Mouse (Mus musculus): ENCODE measurements around the gene Olfr464.

The Olfr464 gene

DNA sequence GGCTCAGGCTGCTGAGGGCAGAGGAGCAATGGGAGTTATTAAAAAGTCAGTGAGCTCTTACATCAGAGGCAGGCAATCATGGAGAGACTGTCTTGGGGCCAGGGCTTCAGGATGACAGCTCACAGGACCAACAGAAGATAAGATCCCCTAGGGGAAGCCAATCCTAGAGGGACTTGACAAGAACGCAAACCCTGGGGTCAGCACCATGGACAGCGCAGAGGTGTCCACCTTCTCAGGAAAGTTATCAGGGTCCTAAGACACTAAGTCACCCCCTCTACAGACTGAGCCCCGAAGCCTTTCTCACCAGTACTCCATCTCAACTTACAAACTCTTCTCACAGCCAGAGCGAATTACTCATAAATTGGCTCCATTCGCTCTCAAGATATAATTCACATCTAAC is at the start of gene Olfr464:
TSS of gene Olfr464 (minus strand) at position 2 of the 400 bp plus-strand sequence.
- DNase-seq (ENCODE audit: low read depth, low spot score), result peak; percentile 39

DNA sequence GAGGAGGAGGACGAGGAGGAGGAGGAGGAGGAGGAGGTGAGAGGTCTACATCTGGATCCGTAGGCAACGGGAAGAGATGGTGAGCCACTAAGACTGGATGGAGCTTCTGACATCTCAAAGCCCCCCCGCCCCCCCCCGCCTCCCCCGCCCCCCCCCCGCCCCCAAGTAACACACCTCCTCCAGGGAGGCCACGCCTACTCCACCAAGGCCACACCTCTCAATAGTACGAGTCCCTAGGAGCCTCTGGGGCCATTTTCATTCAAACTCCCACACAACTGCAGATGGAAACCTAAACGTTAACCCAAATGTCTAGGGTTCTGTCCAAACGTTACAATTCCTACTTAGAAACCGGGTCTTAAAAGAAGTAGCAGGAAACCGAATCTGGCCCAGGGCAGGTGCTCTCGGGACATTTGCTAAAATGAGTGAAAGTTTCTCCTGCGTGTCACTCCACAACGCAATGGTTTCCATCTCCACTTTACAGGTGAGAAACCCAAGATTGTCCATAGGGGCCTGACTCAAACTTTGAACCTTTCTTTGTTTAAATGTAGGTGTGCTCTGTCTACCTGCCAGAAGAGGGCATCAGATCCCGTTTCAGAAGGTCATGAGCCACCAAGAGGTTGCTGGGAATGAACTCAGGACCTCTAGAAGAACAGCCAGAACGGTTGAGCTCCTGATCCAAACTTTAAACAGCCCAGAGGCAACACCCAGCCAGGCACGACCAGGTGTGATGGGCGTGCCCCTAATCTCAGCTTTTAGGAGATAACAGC is 47.8 kb upstream of the Olfr464 start:
- peak; percentile 75 for DNase-seq (ENCODE audit: low read depth, low spot score)

DNA sequence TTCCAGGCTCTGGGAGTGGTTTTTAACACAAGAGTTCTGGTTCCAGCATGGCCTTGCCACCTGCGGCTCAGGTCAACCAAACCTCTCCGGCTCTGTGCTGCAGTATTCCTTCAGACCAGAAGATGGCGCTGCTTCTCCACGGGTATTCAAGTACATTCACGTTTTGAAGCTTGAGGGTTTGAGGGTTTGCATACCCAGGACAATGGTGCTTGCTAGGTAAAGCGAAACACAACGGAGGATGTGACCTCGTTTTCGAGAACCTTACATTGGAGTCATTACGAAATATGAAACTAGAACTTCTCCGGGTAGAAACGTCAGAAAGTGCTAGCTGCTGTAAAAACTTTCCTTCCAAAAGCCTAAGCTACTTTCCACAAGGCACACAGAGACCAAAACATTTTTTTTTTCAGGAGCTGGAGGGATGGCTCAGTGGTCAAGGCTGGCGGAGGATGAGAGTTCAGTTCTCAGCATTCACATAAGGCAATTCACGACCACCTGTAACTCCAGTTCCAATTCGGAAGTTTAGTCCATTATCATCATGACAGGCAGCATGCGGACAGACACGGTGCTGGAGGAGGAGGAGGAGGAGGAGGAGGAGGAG is 47.0 kb upstream of the Olfr464 start:
- peak; percentile 92 for DNase-seq (ENCODE audit: low read depth, low spot score)

DNA sequence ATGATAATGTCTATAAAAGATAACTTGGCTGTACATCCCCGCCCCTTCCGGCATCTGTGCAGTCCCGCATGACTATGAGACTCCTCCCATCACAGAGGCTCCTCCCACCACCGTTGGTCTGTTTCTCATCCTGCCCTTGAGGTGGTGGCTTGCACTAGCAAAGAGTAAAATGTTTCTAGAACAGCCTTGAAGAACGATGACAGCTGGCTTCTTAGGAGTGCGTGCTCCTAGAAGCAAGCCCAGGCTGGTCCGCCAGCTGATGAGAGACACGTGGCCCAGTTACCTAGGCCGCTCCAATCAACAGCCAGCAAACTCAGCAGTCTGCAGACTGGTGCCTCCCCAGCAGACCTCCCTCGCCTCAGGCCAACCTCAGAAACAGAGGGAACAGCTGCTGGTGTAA is 45.4 kb upstream of the Olfr464 start:
- no peak for DNase-seq (ENCODE audit: low read depth, low spot score)

DNA sequence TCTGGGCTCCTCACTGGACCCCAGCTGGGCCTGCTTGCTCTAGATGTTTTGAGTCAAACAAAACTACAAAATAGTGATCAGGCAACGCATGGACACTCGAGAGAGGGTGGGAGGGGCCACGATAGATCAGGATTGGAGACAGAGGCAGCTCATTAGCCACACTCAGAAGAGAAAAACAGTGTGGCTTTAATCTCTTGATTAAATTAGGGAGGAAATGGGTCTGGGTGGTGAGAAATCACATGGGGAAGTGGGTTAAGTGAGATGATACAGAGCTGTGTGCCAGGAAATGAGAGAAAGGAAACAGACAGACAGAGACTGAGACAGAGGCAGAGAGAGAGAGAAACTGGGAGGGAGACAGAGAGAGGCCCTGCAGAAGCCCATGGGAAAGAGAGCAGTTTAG is 44.5 kb upstream of the Olfr464 start:
- DNase-seq (ENCODE audit: low read depth, low spot score), result no peak

DNA sequence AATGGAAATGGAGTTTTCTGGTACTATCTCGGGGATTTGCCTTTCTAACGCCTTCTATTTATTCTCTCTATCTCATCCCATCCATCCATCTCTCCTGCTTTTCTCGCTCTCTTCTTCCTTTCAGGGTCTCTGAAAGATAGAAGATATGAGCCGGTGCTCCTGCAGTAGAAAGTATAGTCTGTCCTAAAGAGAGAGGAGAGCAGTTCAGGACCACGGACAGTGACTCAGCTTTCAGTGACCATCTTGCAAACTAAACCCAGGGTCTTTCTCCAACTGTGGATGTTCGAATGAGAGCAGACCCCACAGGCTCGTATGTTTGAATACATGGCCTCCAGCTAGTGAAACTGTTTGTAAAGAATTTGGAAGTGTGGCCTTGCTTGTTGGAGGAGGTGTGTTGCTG is 36.3 kb upstream of the Olfr464 start:
- DNase-seq (ENCODE audit: low read depth, low spot score), result peak; percentile 32

DNA sequence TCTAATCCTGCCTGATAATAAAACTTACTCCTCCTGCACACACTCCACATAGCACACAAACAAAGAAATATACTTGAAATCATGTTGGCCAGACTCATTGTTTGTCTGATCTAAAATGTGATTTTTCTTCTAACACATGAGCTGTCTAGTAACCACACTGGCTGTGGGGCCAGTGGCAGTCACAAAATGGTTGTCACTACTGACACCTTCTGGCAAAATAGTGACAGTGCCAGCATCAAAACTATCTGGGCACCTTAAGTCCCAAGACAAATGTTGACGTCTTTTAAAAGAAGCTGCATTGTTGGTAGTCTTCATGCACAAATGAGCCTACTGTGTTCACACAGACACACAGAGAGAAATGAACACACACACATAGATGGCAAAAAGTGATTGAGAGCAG is 34.4 kb upstream of the Olfr464 start:
- DNase-seq (ENCODE audit: low read depth, low spot score), result peak; percentile 45

DNA sequence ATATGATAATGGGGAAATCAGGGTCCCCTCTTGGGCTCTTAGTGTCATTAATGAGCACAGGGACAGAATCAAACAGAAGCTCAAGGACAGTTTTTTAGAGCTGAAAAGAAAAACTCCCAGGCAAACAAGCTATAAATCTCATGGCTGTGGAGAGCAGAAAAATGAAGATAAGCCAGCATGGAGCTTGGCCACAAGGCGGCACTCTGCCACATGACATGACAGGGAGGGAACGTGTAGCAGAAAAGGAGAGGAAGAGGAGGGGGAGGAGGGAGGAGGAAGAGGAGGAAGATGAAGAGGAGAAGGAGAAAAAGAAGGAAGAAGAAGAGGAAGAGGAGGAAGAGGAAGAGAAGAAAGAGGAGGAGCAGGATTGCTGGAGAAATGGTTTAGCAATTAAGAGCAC is 29.2 kb upstream of the Olfr464 start:
- DNase-seq (ENCODE audit: low read depth, low spot score), result no peak

DNA sequence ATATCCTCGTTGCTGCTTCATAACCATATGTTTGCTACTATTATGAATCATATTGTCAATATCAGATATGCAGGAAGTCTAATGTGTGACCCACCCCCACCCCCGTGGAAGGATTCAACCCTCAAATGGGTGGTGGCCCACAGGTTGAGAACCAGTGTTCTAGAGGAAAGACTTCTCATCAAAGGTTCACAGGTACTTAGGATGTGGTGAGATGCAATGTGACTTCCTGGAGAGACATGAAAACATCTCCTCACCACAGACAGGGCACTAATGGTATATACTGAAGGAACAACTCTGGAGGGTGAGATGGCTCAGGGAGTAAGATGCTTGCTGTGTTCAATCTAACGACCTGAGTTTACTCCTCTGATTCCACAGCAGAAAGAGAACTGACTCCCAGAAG is 14.7 kb upstream of the Olfr464 start:
- DNase-seq (ENCODE audit: low read depth, low spot score), result no peak

DNA sequence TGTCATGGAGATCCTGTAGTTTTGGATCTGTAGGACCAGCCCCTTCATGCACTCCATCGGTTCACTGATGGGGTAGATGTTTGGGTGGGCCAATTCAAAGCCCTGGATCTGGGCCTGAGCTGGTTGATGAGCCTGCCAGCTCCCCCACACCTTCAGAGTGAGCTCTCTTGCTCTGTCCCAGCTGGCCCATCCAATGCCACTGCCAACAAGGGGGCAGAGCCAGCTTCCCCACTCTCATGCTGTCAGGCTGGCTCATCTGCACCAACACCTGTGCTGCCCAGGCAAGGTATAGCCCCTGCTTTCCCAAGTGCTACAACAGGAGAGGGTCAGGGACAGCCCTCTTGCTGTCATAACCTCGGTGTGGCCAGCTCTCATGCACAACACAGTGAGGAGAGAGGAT is 13.0 kb upstream of the Olfr464 start:
- DNase-seq (ENCODE audit: low read depth, low spot score), result no peak

DNA sequence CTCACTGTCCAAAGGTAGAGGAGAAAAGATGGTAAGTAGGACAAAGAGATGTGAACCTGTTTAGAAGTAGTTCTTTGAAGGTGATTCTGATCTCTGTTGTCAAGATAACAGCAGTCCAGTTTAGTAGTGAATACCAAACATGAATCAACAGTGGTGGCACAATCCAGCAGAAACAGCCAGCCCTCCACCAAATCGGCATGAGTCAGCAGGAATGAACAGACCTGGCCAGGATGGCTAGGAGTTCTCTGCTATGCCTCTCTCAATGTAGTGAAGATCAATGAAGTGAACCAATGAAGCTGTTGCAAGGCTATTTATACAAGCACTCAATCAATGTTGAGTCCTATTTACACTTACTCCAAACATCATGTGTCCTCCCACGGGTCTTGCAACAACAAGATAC is 9.6 kb upstream of the Olfr464 start:
- DNase-seq (ENCODE audit: low read depth, low spot score), result no peak

DNA sequence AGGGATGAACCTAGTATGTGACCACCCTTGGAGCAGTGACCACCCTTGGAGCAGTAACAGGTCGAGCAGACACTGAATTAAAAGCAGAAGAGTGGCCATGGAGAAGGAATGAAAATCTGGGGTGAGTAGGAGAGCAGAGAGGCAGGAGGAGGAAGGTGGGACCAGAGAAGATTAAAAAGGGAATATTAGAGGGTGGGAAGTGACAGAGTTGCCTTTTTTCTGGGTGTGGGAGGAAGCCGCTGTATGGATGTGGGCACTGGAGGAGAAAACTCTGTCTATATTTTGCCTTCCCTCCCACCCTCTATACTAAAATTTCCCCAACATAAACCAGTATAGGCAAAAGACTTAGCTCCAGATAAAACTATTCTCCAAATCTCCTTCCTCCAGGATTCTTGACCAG is 466 bp downstream of the Olfr464 start:
- no peak for DNase-seq (ENCODE audit: low read depth, low spot score)

DNA sequence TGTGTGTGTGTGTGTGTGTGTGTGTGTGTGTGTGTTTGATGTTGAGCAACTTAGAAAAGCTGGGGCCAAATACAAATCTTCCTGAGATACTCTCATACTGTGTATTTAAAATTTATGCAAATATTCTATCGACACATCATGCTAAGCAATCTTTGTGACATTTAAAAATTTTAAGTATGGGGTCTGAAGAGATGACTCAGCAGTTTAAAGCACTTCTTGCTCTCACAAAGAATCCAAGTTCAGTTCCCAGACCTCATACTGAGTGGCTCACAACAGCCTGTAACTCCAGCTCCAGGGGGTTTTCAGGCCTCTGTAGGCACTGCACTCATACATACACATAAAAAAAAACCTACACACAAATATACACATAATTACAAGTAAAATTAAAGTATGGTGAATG is 4.8 kb downstream of the Olfr464 start:
- DNase-seq (ENCODE audit: low read depth, low spot score), result no peak

DNA sequence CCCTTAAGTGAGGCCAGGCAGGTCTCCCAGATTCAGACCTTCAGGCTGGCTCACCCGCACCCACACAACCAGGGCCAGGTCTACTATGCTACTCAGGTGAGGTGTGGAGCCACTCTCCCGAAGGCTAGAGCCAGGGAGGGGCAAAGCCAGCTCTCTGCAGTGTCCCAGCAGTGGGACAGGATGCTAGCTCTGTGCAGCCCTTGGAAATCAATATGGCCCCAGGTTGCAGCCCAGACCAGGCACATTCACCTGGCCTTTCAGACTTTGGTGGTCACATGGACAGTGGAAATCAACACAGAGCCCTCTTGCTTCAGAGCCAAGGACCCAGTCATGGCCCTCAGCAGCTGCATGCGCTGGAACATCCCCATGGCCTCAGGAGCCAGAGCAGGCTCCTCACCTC is 16.4 kb downstream of the Olfr464 start:
- DNase-seq (ENCODE audit: low read depth, low spot score), result no peak

DNA sequence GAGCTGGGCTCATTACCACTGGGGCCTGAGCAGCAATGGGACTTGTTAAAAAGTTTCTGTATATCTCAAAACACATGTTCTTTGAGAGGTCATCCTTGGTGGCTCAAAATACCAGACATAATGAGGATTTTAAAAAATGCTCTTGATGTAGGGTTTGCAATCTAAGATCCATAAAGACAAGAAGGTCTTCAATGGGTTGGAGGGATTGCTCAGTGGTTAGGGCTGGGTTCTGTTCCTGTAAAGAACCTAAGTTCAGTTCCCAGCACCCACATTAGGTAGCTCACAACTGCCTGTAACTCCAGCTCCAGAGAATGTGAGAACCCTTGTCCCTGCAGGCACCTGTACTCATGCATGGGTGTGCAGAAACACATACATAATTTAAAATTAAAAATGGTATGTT is 23.5 kb downstream of the Olfr464 start, which contains the start of gene Olfr463:
TSS of gene Olfr463 (minus strand) at position 101 of the 400 bp plus-strand sequence.
- no peak for DNase-seq (ENCODE audit: low read depth, low spot score)

DNA sequence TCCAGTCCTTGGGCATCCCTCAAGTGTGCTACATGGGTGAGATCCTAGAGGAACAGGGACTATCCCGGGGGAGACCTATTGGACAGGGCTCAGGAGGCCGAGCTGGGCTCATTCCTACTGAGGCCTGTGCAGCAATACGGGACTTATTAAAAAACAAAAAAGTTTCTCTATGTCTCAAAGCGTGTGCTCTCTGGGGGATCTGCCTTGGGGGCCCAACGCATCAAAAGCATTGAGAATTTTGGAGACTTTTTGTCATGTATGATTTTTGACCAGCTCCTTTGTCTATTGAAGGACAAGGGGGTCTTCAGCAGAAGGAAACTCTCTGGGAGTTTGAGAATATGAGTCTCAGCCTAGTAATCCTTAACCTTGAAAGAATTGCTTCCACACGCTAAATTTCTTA is 28.6 kb downstream of the Olfr464 start, which contains the start of gene Olfr462:
TSS of gene Olfr462 (minus strand) at position 101 of the 400 bp plus-strand sequence.
- no peak for DNase-seq (ENCODE audit: low read depth, low spot score)

DNA sequence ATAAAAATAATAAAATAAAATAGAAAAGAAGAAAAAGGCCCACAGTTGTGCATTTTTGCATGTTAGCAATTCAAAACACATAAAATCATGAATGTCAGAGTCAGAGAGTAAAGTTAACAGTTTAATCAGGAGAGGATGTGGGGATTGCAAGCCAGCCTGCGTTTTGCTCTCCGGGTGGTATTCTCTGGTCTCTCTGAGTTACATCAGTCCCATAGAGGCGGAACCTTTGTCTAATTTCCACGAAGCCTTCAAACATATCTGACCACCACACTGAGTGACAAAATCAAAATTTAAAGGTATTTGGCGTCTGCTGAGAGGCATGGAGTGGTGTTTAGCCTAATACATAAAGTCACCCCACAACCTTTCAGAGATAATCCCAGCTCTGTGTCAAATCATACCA is 35.9 kb downstream of the Olfr464 start:
- no peak for DNase-seq (ENCODE audit: low read depth, low spot score)

DNA sequence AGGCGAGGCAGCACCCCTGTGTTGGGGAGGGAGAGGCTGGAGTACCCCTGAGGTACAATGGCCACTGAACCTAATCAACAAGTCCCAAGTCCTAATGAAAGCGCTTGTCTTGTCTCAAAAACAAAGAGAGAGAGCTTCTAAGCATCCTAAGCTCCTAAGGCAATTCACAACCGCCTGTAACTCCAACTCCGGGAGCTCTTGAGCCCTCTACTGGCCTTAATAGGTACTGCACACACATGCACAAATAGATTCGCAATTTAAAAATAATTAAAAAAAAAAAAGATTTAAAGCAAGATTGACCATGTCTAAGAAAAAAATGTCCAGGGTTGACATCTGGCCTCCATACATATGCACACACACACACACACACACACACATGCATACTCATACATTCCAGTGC is 37.3 kb downstream of the Olfr464 start:
- peak; percentile 61 for DNase-seq (ENCODE audit: low read depth, low spot score)

DNA sequence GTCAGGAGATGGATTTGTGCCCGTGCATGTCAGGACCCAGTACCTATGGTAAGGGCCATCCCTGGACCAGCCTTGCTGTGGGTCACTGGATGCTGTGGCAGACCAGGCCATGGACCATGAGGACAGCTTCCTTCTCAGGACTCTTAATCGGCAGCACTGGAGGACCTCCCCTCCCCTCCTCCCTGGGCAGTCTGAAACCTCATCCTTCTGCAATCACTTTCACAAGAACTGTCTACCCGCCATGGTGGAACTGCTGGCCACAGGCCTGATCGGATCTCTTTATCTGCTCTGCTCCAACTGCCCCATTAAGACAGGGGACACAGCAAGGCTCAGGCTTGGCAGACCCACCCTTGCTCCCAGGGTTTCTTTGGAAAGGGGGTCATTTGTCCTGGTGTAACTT is 39.1 kb downstream of the Olfr464 start:
- DNase-seq (ENCODE audit: low read depth, low spot score), result no peak

DNA sequence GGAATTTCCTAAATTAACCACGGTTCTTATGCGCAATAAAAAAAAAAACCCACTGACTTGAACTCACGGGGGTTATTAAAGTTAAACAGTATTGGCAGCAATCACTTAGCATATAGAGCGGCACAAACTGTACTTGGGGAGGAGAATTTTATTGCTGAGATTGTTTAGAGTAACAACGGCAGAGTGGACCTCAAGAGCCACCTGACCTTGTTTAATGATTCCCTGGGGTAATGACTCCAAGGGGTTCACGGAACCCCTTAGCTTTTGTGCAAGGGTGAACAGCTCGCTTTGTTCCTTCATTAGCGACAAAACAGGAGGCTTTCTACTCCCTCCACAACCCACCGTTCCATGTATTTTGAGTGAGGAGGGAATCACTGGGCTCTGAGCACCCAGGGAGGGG is 40.9 kb downstream of the Olfr464 start:
- no peak for DNase-seq (ENCODE audit: low read depth, low spot score)

DNA sequence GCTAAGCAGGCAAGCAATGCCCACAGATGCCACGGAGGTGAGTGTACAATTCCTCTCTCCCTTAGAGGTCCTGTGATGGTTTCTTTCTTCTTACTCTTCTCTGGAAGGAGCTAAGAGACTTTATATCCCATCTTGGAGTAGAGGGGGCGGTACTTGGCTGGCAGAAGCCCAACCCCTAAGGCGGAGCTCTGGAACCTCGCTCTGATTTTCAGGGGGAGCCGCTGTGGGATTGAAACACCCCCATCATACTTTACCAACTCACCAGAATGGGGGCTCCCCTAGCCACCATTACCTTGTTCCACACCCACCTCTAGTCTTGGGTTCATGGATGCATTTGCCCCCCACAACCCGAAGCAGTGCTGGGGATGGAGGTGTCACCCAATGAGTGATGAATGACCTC is 45.3 kb downstream of the Olfr464 start, which contains the start of gene Epx:
TSS of gene Epx (minus strand) at position 101 of the 400 bp plus-strand sequence.
- no peak for DNase-seq (ENCODE audit: low read depth, low spot score)

DNA sequence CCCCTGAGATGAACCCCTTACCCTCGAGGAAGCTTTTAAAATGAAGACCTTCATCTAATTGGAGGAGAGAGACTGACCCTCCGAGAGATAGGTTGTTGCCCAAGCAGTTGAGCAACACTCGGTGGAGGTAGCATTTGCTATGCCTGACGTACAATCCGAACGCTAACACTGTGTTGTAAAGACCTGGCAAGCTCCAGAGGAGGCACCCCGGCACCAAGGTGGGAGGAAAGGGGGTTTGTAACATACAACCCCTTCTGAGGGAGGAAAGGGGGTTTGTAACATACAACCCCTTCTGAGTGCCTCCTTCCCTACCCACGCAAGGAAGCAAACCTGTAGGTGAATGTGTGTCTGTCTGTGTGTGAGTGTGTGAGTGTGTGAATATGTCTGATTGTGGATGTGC is 49.0 kb downstream of the Olfr464 start:
- DNase-seq (ENCODE audit: low read depth, low spot score), result no peak

DNA sequence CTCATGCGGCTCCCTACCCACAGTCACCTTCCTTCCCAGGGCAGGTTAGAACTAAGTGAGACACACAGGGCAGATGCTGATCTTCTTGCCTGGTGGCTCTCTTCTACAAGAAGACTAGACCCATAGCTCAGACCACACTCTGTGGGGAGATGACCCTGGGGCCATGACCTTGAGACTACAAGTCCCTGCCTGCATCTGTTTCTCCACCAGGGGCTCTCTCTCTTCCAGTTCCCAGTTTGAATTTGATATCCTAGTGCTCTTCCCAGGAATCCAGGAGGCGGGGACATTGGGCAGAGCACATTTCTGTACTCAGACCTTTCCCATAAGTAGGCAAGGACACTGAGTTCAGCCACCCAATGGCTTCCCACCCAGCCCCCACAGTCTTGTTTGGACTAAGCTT is 50.7 kb downstream of the Olfr464 start:
- no peak for DNase-seq (ENCODE audit: low read depth, low spot score)

Measured in A20 (cell line).